Mouse (Mus musculus) limb, embryonic 12.5 days (tissue): ENCODE measurements at regions not wholly inside any gene's neighbourhood (a gene's known extent, or its start where the extent isn't known, plus 50 kb on each side); places are given as distances from the start of the nearest gene placed in this dataset.
"Not testable (repeated sequence)": the region's sequence is repeated elsewhere in the genome, so short reads cannot be mapped to it uniquely, and the experiment has no call there.

ENCODE experiments used
- ATAC-seq: fragments of 200-750 bp; cut with Nextera tagmentation; 2 replicates; pipeline ENCODE4 v1.8.0; 2017; ENCODE audit warnings: low read depth, moderate TSS enrichment; ENCODE audit not compliant: insufficient number of reproducible peaks, insufficient read depth, low FRiP score, low TSS enrichment
- H3K27ac ChIP-seq: fragments of 300-500 bp; sonication (generic); 2 replicates; pipeline ENCODE4 v1.5.1; 2016; ENCODE audit warnings: mild to moderate bottlenecking, moderate library complexity
- H3K27me3 ChIP-seq: fragments of 300-500 bp; sonication (generic); 2 replicates; pipeline ENCODE4 v1.6.1; 2016; ENCODE audit warnings: mild to moderate bottlenecking, moderate library complexity
- H3K36me3 ChIP-seq: fragments of 300-500 bp; sonication (generic); 2 replicates; pipeline ENCODE4 v1.6.1; 2016; ENCODE audit warnings: mild to moderate bottlenecking, moderate library complexity
- H3K4me1 ChIP-seq: fragments of 300-500 bp; sonication (generic); replicated peaks from 2 replicates; pipeline ENCODE4 v1.6.1; 2016
- H3K4me2 ChIP-seq: fragments of 300-500 bp; sonication (generic); 2 replicates; pipeline ENCODE4 v1.6.1; 2016; ENCODE audit warnings: mild to moderate bottlenecking, moderate library complexity
- H3K4me3 ChIP-seq: fragments of 300-500 bp; sonication (generic); replicated peaks from 2 replicates; pipeline ENCODE4 v1.5.1; 2016; ENCODE audit warnings: mild to moderate bottlenecking
- H3K9ac ChIP-seq: fragments of 300-500 bp; sonication (generic); replicated peaks from 2 replicates; pipeline ENCODE4 v1.6.1; 2016; ENCODE audit warnings: mild to moderate bottlenecking, moderate library complexity
- H3K9me3 ChIP-seq: fragments of 300-500 bp; sonication (generic); 2 replicates; pipeline ENCODE4 v1.6.1; 2016; ENCODE audit warnings: mild to moderate bottlenecking, moderate library complexity
- WGBS: fragments of 180-500 bp; shearing (Covaris S2); methylation state at CpG from one replicate; pipeline ENCODE4 v1.1.7; 2016; 5-methylcytosine and 5-hydroxymethylcytosine counted together

GRCm38 (mm10) chr13:16490680-16491079 is 479.0 kb downstream of the Inhba start:
- not testable (repeated sequence) for H3K36me3 ChIP-seq, H3K9ac ChIP-seq, H3K27me3 ChIP-seq, ATAC-seq, H3K4me2 ChIP-seq, H3K27ac ChIP-seq, H3K4me1 ChIP-seq, H3K9me3 ChIP-seq, H3K4me3 ChIP-seq
- WGBS: 41% methylated on average over 6 of the region's 6 CpGs

- H3K9ac ChIP-seq: no peak overlapping the region
Measured at GRCm38 (mm10) chr13:16498052-16498451, 486.4 kb downstream of the Inhba start.

GRCm38 (mm10) chr13:16512876-16513275 is 501.2 kb downstream of the Inhba start:
- no peak for ATAC-seq
- Histone ChIP-seq H3K9me3 (no peaks in the 10 kb centered on the region), H3K4me3 (no peak overlapping the region), H3K27me3 (no peaks in the 10 kb centered on the region), H3K4me1 (no peaks in the 10 kb centered on the region), H3K36me3 (no peaks in the 10 kb centered on the region), H3K4me2 (no peak overlapping the region), H3K27ac (no peak overlapping the region), H3K9ac (no peak overlapping the region)
- 70% methylated on average over 4 of the region's 4 CpGs for WGBS

More at GRCm38 (mm10) chr13:16498052-16498451, 486.4 kb downstream of the Inhba start:
- H3K4me3 ChIP-seq: no peak overlapping the region
- H3K9me3 ChIP-seq: no peaks in the 10 kb centered on the region
- no peaks in the 10 kb centered on the region for H3K27me3 ChIP-seq
- no peak overlapping the region for H3K4me2 ChIP-seq
- ATAC-seq: no peak
- H3K4me1 ChIP-seq: no peaks in the 10 kb centered on the region
- WGBS: 67% methylated on average over 1 of the region's 1 CpGs
- H3K27ac ChIP-seq: no peak overlapping the region
- no peaks in the 10 kb centered on the region for H3K36me3 ChIP-seq

- H3K36me3 ChIP-seq: no peaks in the 10 kb centered on the region
- no peak overlapping the region for H3K27ac ChIP-seq
- no peak for ATAC-seq
- H3K4me2 ChIP-seq: no peak overlapping the region
- no peak overlapping the region for H3K9ac ChIP-seq
- no peaks in the 10 kb centered on the region for H3K27me3 ChIP-seq
- H3K9me3 ChIP-seq: no peaks in the 10 kb centered on the region
- no peaks in the 10 kb centered on the region for H3K4me1 ChIP-seq
- H3K4me3 ChIP-seq: no peak overlapping the region
Measured at GRCm38 (mm10) chr13:16515195-16515594, 503.5 kb downstream of the Inhba start.

- Histone ChIP-seq H3K36me3 (no peaks in the 10 kb centered on the region), H3K27me3 (no peaks in the 10 kb centered on the region), H3K4me1 (no peaks in the 10 kb centered on the region), H3K27ac (no peak overlapping the region), H3K4me2 (no peak overlapping the region), H3K9me3 (no peaks in the 10 kb centered on the region), H3K9ac (no peak overlapping the region), H3K4me3 (no peak overlapping the region)
- WGBS: 53% methylated on average over 5 of the region's 5 CpGs
- no peak for ATAC-seq
Measured at GRCm38 (mm10) chr13:16529036-16529435, 517.4 kb downstream of the Inhba start.

- 55% methylated on average over 5 of the region's 5 CpGs for WGBS
- H3K9ac ChIP-seq: no peak overlapping the region
- H3K9me3 ChIP-seq: no peaks in the 10 kb centered on the region
- no peaks in the 10 kb centered on the region for H3K27me3 ChIP-seq
- no peaks in the 10 kb centered on the region for H3K36me3 ChIP-seq
- no peak overlapping the region for H3K4me2 ChIP-seq
- H3K27ac ChIP-seq: no peak overlapping the region
- H3K4me3 ChIP-seq: no peak overlapping the region
- ATAC-seq: no peak
- no peaks in the 10 kb centered on the region for H3K4me1 ChIP-seq
Measured at GRCm38 (mm10) chr13:16543771-16544170, 532.1 kb downstream of the Inhba start.

- Histone ChIP-seq H3K4me1 (no peaks in the 10 kb centered on the region), H3K27me3 (no peaks in the 10 kb centered on the region), H3K4me2 (no peak overlapping the region), H3K36me3 (no peaks in the 10 kb centered on the region), H3K4me3 (no peak overlapping the region), H3K9ac (no peak overlapping the region), H3K27ac (no peak overlapping the region), H3K9me3 (no peaks in the 10 kb centered on the region)
- ATAC-seq: no peak
Measured at GRCm38 (mm10) chr13:16550060-16550459, 538.4 kb downstream of the Inhba start.

GRCm38 (mm10) chr13:16564988-16565387 is 553.3 kb downstream of the Inhba start:
- no peak overlapping the region for H3K4me3 ChIP-seq
- no peaks in the 10 kb centered on the region for H3K4me1 ChIP-seq
- H3K27ac ChIP-seq: no peak overlapping the region
- no peak overlapping the region for H3K4me2 ChIP-seq
- 90% methylated on average over 1 of the region's 1 CpGs for WGBS
- no peaks in the 10 kb centered on the region for H3K27me3 ChIP-seq
- ATAC-seq: no peak
- H3K9me3 ChIP-seq: no peaks in the 10 kb centered on the region
- H3K36me3 ChIP-seq: no peaks in the 10 kb centered on the region
- H3K9ac ChIP-seq: no peak overlapping the region

- no peak overlapping the region for H3K4me3 ChIP-seq
- H3K9ac ChIP-seq: no peak overlapping the region
- WGBS: 31% methylated on average over 4 of the region's 4 CpGs
- no peaks in the 10 kb centered on the region for H3K9me3 ChIP-seq
- no peaks in the 10 kb centered on the region for H3K4me1 ChIP-seq
- no peak for ATAC-seq
- H3K4me2 ChIP-seq: no peak overlapping the region
- no peaks in the 10 kb centered on the region for H3K36me3 ChIP-seq
- no peaks in the 10 kb centered on the region for H3K27me3 ChIP-seq
- no peak overlapping the region for H3K27ac ChIP-seq
Measured at GRCm38 (mm10) chr13:16574069-16574468, 562.4 kb downstream of the Inhba start.

GRCm38 (mm10) chr13:16586286-16586685 is 574.6 kb downstream of the Inhba start:
- no peak for ATAC-seq
- H3K36me3 ChIP-seq: no peaks in the 10 kb centered on the region
- H3K4me3 ChIP-seq: no peak overlapping the region
- no peaks in the 10 kb centered on the region for H3K27me3 ChIP-seq
- H3K9me3 ChIP-seq: no peaks in the 10 kb centered on the region
- no peaks in the 10 kb centered on the region for H3K4me1 ChIP-seq
- no peak overlapping the region for H3K4me2 ChIP-seq
- H3K9ac ChIP-seq: no peak overlapping the region
- H3K27ac ChIP-seq: no peak overlapping the region

- no peak overlapping the region for H3K27ac ChIP-seq
- H3K4me1 ChIP-seq: no peaks in the 10 kb centered on the region
- no peak for ATAC-seq
- H3K4me3 ChIP-seq: no peak overlapping the region
- H3K9ac ChIP-seq: no peak overlapping the region
- no peaks in the 10 kb centered on the region for H3K36me3 ChIP-seq
- H3K4me2 ChIP-seq: no peak overlapping the region
- WGBS: 85% methylated on average over 5 of the region's 5 CpGs
- H3K27me3 ChIP-seq: no peaks in the 10 kb centered on the region
- no peaks in the 10 kb centered on the region for H3K9me3 ChIP-seq
Measured at GRCm38 (mm10) chr13:16619755-16620154, 608.1 kb downstream of the Inhba start.

- Histone ChIP-seq H3K27ac (0 out of 2 replicates have a peak overlapping the region, but pooled peaks have one; percentile 9), H3K4me1 (0 out of 2 replicates have a peak, but pooled peaks cover 3% of the 10 kb centered on the region), H3K4me3 (no peak overlapping the region), H3K9ac (no peak overlapping the region), H3K4me2 (0 out of 2 replicates have a peak overlapping the region, but pooled peaks have one; percentile 2), H3K27me3 (no peaks in the 10 kb centered on the region), H3K9me3 (no peaks in the 10 kb centered on the region), H3K36me3 (no peaks in the 10 kb centered on the region)
- 23% methylated on average over 4 of the region's 4 CpGs for WGBS
- no peak; the same call in 1 of the 2 replicates for ATAC-seq
Measured at GRCm38 (mm10) chr13:16626584-16626983, 614.9 kb downstream of the Inhba start.
